Mouse (Mus musculus): ENCODE results near the gene Rhno1.

- TF ChIP-seq CTCF (IDR thresholded peaks at IDR 0.05; ENCODE audit: control insufficient read depth, insufficient read depth, insufficient read length) (no peak), MYOD1 (IDR thresholded peaks at IDR 0.05; ENCODE audit: control insufficient read depth, insufficient read length, low read depth) (no peak)
Measured at GRCm38 (mm10) chr6:128361901-128362300, 810 bp downstream of the Rhno1 start.

Measured in C2C12 (cell line).